Mouse (Mus musculus) liver, embryonic 12.5 days (tissue): ENCODE measurements at regions not wholly inside any gene's neighbourhood (a gene's known extent, or its start where the extent isn't known, plus 50 kb on each side); places are given as distances from the start of the nearest gene placed in this dataset.

Source experiments
- ATAC-seq: fragments of 200-750 bp; cut with Nextera tagmentation; 2 replicates; pipeline ENCODE4 v1.8.0; 2017; ENCODE audit warnings: moderate number of reproducible peaks, mild to moderate bottlenecking, moderate library complexity
- H3K27ac ChIP-seq: fragments of 300-500 bp; sonication (generic); 2 replicates; pipeline ENCODE4 v1.5.1; 2016; ENCODE audit warnings: mild to moderate bottlenecking
- H3K27me3 ChIP-seq: fragments of 300-500 bp; sonication (generic); replicated peaks from 2 replicates; pipeline ENCODE4 v1.6.1; 2016; ENCODE audit warnings: mild to moderate bottlenecking, moderate library complexity
- H3K36me3 ChIP-seq: fragments of 300-500 bp; sonication (generic); 2 replicates; pipeline ENCODE4 v1.6.1; 2016; ENCODE audit warnings: mild to moderate bottlenecking, moderate library complexity
- H3K4me1 ChIP-seq: fragments of 300-500 bp; sonication (generic); 2 replicates; pipeline ENCODE4 v1.6.1; 2016
- H3K4me2 ChIP-seq: fragments of 300-500 bp; sonication (generic); 2 replicates; pipeline ENCODE4 v1.6.1; 2016; ENCODE audit warnings: mild to moderate bottlenecking, moderate library complexity
- H3K4me3 ChIP-seq: fragments of 300-500 bp; sonication (generic); 2 replicates; pipeline ENCODE4 v1.5.1; 2016; ENCODE audit warnings: mild to moderate bottlenecking, moderate library complexity
- H3K9ac ChIP-seq: fragments of 300-500 bp; sonication (generic); 2 replicates; pipeline ENCODE4 v1.6.1; 2016; ENCODE audit warnings: mild to moderate bottlenecking, moderate library complexity
- H3K9me3 ChIP-seq: fragments of 300-500 bp; sonication (generic); replicated peaks from 2 replicates; pipeline ENCODE4 v1.6.1; 2016; ENCODE audit warnings: mild to moderate bottlenecking, moderate library complexity
- WGBS: fragments of 180-500 bp; shearing (Covaris S2); methylation state at CpG from one replicate; pipeline ENCODE4 v1.1.7; 2016; ENCODE audit not compliant: insufficient replicate concordance; 5-methylcytosine and 5-hydroxymethylcytosine counted together

GRCm38 (mm10) chr8:109012655-109013054, 481.2 kb upstream of the Pmfbp1 start:
- Histone ChIP-seq H3K27ac (no peak overlapping the region), H3K4me2 (no peak overlapping the region), H3K9me3 (no peaks in the 10 kb centered on the region), H3K4me1 (no peaks in the 10 kb centered on the region), H3K27me3 (no peaks in the 10 kb centered on the region), H3K9ac (no peak overlapping the region), H3K4me3 (no peak overlapping the region), H3K36me3 (no peaks in the 10 kb centered on the region)
- WGBS: 49% methylated on average over 8 of the region's 8 CpGs
- ATAC-seq: no peak

GRCm38 (mm10) chr8:109013577-109013976, 480.2 kb upstream of the Pmfbp1 start:
- no peak for ATAC-seq
- Histone ChIP-seq H3K9me3 (no peaks in the 10 kb centered on the region), H3K4me1 (no peaks in the 10 kb centered on the region), H3K4me2 (no peak overlapping the region), H3K27ac (no peak overlapping the region), H3K36me3 (no peaks in the 10 kb centered on the region), H3K9ac (no peak overlapping the region), H3K27me3 (no peaks in the 10 kb centered on the region), H3K4me3 (no peak overlapping the region)
- 49% methylated on average over 7 of the region's 7 CpGs for WGBS

DNA sequence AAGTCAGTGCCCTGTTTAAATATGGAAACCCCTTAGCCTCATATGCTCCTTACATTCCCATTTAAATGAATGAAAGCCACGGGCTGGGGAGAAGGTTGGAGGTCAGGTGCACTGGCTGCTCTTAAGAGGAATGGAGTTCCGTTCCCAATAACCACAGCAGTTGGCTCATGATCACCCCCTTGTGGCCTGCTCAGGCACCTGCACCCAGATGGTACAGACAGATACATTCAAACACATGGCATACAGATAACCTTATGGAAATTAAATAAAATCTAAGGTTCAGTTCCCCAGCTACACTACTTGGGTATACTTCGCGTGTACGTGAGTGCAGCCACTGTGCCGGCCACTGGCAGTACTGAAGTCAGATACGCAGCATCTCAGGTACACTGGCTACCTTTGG, 479.1 kb upstream of the Pmfbp1 start:
- H3K4me3 ChIP-seq: no peak overlapping the region
- ATAC-seq: 0 out of 2 replicates have a peak, but pooled peaks have one; percentile 21

GRCm38 (mm10) chr8:109019565-109019964, 474.3 kb upstream of the Pmfbp1 start:
- H3K27me3 ChIP-seq: no peaks in the 10 kb centered on the region
- H3K27ac ChIP-seq: no peak overlapping the region
- H3K9me3 ChIP-seq: no peaks in the 10 kb centered on the region
- no peaks in the 10 kb centered on the region for H3K4me1 ChIP-seq
- no peak overlapping the region for H3K9ac ChIP-seq
- H3K4me3 ChIP-seq: no peak overlapping the region
- no peak overlapping the region for H3K4me2 ChIP-seq
- ATAC-seq: no peak
- no peaks in the 10 kb centered on the region for H3K36me3 ChIP-seq
- 46% methylated on average over 7 of the region's 7 CpGs for WGBS

More for the DNA sequence above, 479.1 kb upstream of the Pmfbp1 start:
- Histone ChIP-seq H3K9me3 (no peaks in the 10 kb centered on the region), H3K27ac (no peak overlapping the region), H3K9ac (no peak overlapping the region), H3K27me3 (no peaks in the 10 kb centered on the region), H3K4me2 (no peak overlapping the region), H3K4me1 (no peaks in the 10 kb centered on the region), H3K36me3 (no peaks in the 10 kb centered on the region)
- 35% methylated on average over 7 of the region's 7 CpGs for WGBS

GRCm38 (mm10) chr8:109020102-109020501, 473.7 kb upstream of the Pmfbp1 start:
- Histone ChIP-seq H3K4me1 (no peaks in the 10 kb centered on the region), H3K27ac (no peak overlapping the region), H3K27me3 (no peaks in the 10 kb centered on the region), H3K9ac (no peak overlapping the region), H3K4me2 (no peak overlapping the region), H3K4me3 (no peak overlapping the region), H3K36me3 (no peaks in the 10 kb centered on the region), H3K9me3 (no peaks in the 10 kb centered on the region)
- 66% methylated on average over 4 of the region's 4 CpGs for WGBS
- ATAC-seq: no peak

DNA sequence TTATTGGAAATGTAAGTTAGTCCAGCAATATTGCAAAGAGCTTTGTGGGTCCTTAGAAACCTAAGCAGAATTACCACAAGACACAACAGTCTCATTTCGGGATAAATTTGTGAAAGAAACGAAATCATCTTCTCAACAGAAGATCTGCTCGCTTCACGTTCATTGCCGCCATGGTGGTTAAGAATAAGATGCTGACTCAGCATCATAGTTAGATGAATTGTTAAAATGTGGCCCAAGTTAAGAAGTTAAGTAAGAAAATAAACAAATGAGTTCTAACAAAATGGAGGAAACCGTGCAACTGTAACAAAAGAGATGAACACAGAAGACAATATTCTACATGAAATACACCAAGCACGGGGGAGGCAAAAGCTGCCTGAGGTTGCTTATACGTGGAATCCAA, 465.9 kb upstream of the Pmfbp1 start:
- Histone ChIP-seq H3K27ac (no peak overlapping the region), H3K4me1 (no peaks in the 10 kb centered on the region), H3K4me3 (no peak overlapping the region), H3K27me3 (no peaks in the 10 kb centered on the region), H3K9me3 (no peaks in the 10 kb centered on the region), H3K4me2 (no peak overlapping the region), H3K9ac (no peak overlapping the region), H3K36me3 (no peaks in the 10 kb centered on the region)
- 73% methylated on average over 8 of the region's 8 CpGs for WGBS
- no peak for ATAC-seq

DNA sequence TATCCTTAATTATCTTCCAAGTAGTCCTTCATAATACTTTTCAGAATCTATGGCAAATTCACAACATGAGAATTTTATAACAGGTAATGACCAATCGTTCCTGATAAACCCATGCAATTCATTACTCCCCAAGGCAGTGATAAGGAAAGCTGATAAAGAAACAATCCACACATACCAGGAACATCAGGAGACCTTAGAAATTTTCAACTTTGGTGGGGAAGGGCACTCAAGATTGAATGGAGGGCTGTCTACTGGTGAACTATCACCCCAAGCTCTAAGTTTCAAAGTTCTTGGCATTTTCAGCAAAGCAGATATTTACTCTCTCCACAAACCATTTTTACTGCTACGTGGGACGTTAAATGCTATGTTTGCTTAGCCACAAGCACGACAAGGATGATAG, 440.2 kb upstream of the Pmfbp1 start:
- H3K9me3 ChIP-seq: 0 out of 2 replicates have a peak, but pooled peaks cover 8% of the 10 kb centered on the region
- no peak overlapping the region for H3K4me3 ChIP-seq
- no peak for ATAC-seq
- no peaks in the 10 kb centered on the region for H3K4me1 ChIP-seq
- WGBS: 69% methylated on average over 4 of the region's 4 CpGs
- H3K9ac ChIP-seq: no peak overlapping the region
- no peaks in the 10 kb centered on the region for H3K36me3 ChIP-seq
- H3K27me3 ChIP-seq: no peaks in the 10 kb centered on the region
- H3K27ac ChIP-seq: no peak overlapping the region
- no peak overlapping the region for H3K4me2 ChIP-seq

DNA sequence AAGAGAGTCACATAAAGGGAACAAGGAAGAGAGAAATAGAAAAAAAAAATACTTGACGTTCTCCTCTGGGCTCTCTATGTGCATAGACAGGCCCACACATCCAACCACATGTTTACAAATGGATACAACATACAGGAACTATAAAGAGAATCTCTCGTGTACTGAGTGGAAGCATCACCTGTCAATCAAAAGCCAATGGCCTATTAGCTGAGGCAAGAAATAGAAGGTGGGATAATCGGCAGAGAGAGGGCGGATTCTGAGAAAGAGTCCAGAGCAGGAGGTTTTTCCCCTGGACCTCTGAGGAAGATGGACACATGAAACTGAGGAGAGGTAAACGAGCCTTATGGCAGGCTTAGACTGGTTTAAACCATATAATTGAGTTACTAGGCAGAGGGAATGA, 434.7 kb upstream of the Pmfbp1 start:
- Histone ChIP-seq H3K27me3 (no peaks in the 10 kb centered on the region), H3K4me2 (no peak overlapping the region), H3K4me3 (no peak overlapping the region), H3K27ac (no peak overlapping the region), H3K9me3 (no peaks in the 10 kb centered on the region), H3K9ac (no peak overlapping the region), H3K4me1 (no peaks in the 10 kb centered on the region), H3K36me3 (no peaks in the 10 kb centered on the region)
- 68% methylated on average over 5 of the region's 5 CpGs for WGBS
- ATAC-seq: no peak

GRCm38 (mm10) chr8:109062376-109062775, 431.5 kb upstream of the Pmfbp1 start:
- Histone ChIP-seq H3K4me3 (no peak overlapping the region), H3K36me3 (no peaks in the 10 kb centered on the region), H3K4me2 (no peak overlapping the region), H3K27ac (no peak overlapping the region), H3K27me3 (no peaks in the 10 kb centered on the region), H3K9me3 (no peaks in the 10 kb centered on the region), H3K9ac (no peak overlapping the region), H3K4me1 (no peaks in the 10 kb centered on the region)
- ATAC-seq: no peak

DNA sequence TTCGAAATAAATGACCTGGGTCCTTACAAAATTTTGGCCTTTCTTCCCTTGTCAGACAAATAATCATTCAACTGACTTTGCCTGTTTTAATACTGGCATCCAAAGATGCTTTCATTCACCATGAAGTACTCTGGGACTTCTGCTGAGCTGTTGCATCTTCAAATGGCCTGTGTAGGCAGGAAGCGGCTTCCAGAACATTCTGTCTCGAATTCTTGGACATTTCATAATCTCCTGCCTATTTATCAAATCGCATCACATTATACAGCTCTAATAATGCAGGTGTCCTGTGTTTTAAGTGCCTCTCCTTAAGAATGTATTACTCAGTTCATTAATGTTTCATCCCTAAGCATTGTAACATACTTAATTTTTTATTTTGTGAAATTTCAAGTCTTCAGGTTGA, 420.1 kb upstream of the Pmfbp1 start:
- no peak for ATAC-seq
- Histone ChIP-seq H3K9ac (no peak overlapping the region), H3K27me3 (no peaks in the 10 kb centered on the region), H3K27ac (no peak overlapping the region), H3K4me2 (no peak overlapping the region), H3K36me3 (no peaks in the 10 kb centered on the region), H3K4me1 (no peaks in the 10 kb centered on the region; the same call in 1 of the 2 replicates), H3K4me3 (no peak overlapping the region), H3K9me3 (no peaks in the 10 kb centered on the region)
- 61% methylated on average over 4 of the region's 4 CpGs for WGBS

DNA sequence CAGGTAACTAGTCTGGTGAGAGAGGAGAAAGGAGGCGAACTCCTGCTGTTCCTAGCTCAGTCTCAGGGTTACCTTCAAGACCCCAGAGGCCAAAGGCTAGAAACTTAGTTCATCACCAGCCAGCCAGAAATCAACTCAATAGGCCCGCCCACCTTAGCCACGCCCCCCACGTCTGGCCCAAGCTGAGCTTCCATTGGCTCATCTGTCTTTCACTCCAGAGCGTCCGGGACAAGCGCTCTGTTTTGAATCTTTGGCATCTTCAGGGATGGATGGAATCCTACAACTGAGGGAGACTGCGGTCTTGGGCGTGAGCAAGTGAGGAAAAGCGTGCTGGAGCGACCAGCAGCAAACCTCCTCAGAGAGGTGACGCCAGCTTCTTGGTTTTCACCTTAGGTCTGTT, 418.8 kb upstream of the Pmfbp1 start:
- 12% methylated on average over 12 of the region's 12 CpGs for WGBS
- no peaks in the 10 kb centered on the region; the same call in 1 of the 2 replicates for H3K4me1 ChIP-seq
- H3K9me3 ChIP-seq: no peaks in the 10 kb centered on the region
- H3K27ac ChIP-seq: no peak overlapping the region
- no peak overlapping the region for H3K9ac ChIP-seq
- peak overlapping the region; percentile 25 for H3K4me3 ChIP-seq
- H3K4me2 ChIP-seq: peak overlapping the region; percentile 49
- no peaks in the 10 kb centered on the region for H3K36me3 ChIP-seq
- ATAC-seq: no peak
- no peaks in the 10 kb centered on the region for H3K27me3 ChIP-seq

DNA sequence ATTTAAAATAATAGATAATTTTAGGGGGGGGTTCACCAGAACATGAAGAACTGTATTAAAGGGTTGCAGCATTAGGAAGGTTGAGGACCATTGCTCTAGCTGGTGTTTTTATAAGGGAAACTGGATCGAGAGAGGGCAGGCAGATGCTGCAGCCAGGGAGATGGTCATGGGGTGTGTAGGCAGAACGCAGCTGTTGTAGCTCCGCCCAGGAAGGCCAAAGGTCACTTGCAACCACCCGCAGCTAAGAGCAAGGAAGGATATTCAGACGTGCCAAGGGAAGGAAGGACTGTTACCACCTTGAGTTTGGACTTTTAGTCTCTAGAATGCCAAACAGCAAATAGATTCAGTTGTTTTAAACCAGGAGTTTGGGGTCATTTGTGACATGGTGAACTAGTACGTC, 414.6 kb upstream of the Pmfbp1 start:
- Histone ChIP-seq H3K9me3 (no peaks in the 10 kb centered on the region), H3K27me3 (no peaks in the 10 kb centered on the region), H3K4me2 (no peak overlapping the region), H3K4me1 (no peaks in the 10 kb centered on the region; the same call in 1 of the 2 replicates), H3K36me3 (no peaks in the 10 kb centered on the region), H3K9ac (no peak overlapping the region), H3K4me3 (no peak overlapping the region), H3K27ac (no peak overlapping the region)
- ATAC-seq: no peak
- 47% methylated on average over 6 of the region's 6 CpGs for WGBS

DNA sequence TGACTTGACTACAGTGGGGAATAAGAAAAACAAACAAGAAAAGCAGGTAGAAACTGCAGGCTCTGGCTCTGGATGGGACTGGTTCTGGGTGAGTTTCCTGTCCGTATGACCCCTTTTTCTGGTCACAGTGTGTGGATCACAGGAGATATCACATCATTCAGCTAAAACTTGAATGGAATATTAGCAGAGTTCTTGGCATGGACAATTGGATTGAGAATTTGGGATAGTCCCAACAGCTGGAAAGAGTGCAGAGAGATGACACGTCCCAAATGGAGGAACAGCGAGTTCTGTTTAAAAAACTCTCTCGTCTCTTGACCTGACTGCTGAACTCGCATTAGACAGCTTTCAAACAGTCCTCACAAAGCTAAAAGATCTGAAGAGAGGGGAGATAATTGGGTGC, 412.5 kb upstream of the Pmfbp1 start:
- no peaks in the 10 kb centered on the region for H3K36me3 ChIP-seq
- H3K4me3 ChIP-seq: no peak overlapping the region
- WGBS: 60% methylated on average over 5 of the region's 5 CpGs
- no peaks in the 10 kb centered on the region for H3K4me1 ChIP-seq
- H3K9me3 ChIP-seq: no peaks in the 10 kb centered on the region
- no peaks in the 10 kb centered on the region for H3K27me3 ChIP-seq
- no peak overlapping the region for H3K27ac ChIP-seq
- H3K4me2 ChIP-seq: no peak overlapping the region
- ATAC-seq: no peak
- H3K9ac ChIP-seq: no peak overlapping the region
